Mouse (Mus musculus): ENCODE measurements around the gene Shld2.
"Not testable (repeated sequence)": the region's sequence is repeated elsewhere in the genome, so short reads cannot be mapped to it uniquely, and the experiment has no call there.

The Shld2 gene

DNA sequence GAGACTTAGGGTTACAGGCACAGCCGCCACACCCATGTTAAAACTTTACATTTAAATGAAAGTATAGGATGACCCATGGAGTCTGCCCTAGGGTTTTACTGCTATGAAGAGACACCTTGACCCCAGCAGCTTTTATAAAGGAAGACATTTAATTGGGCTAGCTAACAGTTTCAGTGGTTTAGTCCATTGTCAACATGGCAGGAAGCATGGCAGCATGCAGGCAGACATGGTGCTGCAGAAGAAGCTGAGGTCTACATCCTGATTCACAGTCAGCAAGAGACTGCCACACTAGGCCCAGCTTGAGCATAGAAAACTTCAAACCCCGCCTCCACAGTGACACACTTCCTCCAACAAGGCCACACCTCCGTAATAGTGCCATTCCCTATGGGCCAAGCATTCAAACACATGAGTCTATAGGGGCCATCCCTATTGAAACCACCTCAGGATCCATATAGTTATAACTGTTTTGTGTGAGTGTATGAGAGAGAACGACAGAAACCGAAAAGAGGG, 13.3 kb upstream of the Shld2 start:
- DNase-seq (ENCODE audit: extremely low spot score, low spot score): no peak

DNA sequence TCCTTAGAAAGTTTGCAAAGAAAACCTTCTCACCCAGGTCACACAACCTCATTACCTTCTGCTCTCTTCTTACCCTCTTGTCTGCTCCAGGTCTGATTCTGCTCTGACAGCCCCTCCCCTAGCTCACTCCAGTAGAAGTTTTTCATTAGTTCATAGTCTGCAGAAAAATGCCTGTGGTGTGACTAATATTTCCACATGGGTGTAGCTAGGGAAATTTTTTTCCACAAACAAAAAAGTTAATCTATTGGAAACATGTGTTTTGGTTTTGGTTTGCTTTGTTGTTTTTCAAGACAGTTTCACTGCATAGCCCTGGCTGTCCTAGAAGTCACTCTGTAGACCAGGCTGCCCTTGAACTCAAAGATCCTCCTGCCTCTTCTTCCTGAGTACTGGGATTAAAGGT, 7.8 kb upstream of the Shld2 start:
- DNase-seq (ENCODE audit: extremely low spot score, low spot score): no peak

DNA sequence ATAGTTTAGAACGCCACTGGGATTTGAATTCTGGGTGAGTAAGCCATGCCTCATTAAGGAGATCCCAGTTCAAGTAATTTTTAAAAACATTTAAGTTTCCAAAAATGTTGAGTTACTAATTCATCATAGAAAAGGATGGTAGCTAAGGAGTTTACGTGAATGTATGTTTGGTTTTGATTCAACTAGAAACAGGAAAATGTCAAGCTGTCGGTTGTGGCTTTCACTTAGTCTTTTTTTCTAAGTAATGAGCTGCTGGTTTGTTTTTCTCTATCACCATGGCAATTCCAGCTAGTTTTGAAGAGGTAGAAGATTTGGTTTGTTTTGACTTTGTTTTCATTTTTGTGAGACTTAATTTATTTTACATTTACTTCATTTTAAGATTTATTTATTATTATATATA, 7.1 kb upstream of the Shld2 start:
- no peak for DNase-seq (ENCODE audit: extremely low spot score, low spot score)

DNA sequence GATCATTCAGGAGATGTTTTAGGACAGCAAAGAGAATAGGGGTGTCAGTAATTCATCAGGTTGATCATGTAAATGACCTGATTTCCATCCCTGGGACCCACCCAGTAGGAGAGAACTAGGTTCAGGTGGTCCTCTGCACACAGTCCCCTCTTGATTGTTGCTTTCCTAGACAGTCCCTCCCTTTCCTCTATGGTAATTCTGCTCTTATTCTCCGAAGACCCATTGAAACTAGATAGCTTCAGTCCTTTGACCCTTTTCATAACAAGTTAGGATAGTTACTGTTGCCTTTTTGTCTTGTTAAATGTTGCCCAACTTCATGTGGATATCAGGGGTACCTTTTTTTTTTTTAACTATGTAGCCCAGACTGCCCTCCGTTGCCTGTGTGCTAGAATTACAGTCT, 6.1 kb upstream of the Shld2 start:
- no peak for DNase-seq (ENCODE audit: extremely low spot score, low spot score)

DNA sequence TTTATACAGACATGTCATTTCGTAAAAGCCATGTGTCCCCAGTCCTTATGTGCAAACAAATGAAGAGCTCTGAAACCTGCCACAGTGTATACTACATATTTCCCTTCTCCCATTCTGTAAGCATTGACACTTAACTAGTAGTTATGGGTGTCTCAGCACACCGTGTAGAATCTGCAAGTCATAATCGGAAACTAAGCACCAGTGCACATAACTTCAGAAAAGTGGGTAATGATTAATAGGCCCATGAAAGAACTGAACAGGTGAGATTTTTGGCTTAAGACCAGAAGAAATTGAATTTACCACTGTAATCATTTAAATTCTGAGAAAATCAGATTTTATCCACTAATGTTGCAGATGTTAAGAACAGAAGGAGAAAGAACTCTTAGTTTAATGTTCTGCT, 4.5 kb upstream of the Shld2 start:
- no peak for DNase-seq (ENCODE audit: extremely low spot score, low spot score)

DNA sequence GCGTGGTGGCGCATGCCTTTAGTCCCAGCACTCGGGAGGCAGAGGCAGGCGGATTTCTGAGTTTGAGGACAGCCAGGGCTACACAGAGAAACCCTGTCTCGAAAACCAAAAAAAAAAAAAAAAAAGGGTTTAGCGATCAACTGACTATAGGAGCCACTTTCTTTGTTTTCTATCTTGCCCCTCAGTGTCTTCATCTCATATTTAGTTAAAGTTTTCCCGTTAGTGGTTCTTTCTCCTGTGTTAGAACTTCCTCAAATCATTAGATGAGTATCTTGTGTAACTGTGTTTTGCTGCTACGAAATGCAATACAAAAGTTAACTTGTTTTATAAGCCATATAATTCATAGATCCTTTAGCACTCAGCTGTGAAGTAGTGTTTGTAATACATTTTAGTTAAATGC, 4.1 kb upstream of the Shld2 start:
- not testable (repeated sequence) for DNase-seq (ENCODE audit: extremely low spot score, low spot score)

DNA sequence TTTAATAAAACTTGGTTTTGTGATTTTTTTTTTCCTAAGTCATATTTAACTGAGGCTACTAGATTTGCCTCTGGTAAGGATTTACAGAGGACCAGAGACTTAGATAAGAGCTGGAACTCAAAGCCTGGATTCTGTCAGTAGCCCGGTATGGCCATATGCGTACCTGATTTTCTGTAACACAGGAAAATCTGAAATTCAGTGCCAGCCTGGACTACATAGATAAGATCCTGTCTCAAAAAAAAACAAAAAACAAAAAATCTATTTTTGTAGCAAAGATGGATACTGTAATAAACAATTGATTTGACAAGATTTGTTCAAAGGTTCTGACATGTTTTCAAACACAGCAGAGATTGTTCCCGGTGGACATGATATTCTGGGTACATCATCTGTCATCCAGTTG, 3.3 kb upstream of the Shld2 start:
- DNase-seq (ENCODE audit: extremely low spot score, low spot score): no peak

DNA sequence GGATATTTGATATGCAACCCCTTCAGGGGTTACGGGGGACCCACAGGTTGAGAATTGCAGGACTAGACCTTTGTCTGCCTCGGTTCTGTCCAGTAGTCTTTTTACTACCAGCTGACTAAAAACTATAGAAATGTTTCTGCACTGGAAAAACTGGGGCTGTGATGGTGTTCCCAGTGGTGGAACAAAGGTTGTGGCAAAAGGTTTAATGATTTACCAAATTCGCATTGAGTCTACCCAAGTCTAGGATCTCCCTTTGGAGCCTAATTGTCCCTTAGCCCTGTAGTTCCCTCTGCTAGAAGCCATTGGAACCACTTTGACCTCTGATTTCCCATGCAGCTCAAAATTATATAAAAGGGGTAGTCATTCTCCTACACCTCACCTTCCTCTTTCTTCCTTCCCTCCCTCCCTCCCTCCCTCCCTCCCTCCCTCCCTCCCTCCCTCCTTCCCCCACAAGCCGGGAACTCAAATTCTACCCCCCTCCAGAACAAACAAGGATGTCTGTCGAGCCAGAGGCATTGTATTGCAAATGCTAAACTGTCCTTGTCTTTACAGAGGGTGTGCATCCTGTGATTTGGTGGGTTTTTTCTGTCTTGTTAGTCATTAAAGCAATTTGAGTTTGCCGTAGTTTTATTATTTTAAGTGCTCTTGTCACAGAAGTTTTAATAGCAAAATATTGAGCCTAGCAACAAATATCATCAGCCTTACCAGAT, 2.2 kb upstream of the Shld2 start:
- DNase-seq (ENCODE audit: extremely low spot score, low spot score): peak; percentile 14

DNA sequence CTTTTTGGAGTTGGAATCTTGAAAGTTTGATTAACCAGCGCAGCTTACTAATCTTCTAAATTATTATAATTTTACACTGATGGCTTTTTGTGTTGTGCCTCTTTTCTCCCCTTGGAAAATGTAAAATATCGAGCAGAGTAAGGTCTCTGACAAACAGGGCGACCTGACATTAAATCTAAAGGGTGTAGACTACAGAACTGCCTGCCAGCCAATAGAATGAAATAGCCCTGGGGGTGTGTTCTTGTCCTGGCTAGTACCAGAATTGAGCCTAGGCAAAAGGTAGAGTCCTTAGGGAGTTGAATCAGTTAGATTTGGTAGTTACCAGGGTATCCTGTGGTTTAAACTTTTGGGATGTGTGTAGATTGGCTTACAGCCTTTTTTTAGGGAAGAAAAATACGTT, 1.4 kb upstream of the Shld2 start:
- DNase-seq (ENCODE audit: extremely low spot score, low spot score): peak; percentile 17

DNA sequence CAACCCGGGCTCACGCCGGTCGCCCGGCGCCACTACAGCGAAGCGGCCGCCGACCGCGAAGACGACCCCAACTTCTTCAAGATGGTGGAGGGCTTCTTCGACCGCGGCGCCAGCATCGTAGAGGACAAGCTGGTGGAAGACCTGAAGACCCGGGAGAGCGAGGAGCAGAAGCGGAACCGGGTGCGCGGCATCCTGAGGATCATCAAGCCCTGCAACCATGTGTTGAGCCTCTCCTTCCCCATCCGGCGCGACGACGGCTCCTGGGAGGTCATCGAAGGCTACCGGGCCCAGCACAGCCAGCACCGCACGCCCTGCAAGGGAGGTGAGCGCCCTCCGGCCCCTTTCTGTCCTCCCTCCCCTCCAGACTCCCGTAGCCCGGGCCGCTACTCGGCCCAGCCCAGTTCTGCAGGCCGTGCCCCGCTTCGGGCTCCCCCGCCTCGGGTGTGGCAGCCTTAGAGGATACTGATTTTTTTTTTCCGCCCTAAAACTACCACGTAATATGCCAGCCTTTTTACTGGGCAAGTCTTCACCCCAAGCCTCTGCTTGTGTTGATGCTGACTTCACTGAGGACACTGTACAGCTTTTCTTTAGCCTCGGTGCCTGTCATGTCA, 833 bp upstream of the Shld2 start:
- DNase-seq (ENCODE audit: extremely low spot score, low spot score): peak; percentile 72

DNA sequence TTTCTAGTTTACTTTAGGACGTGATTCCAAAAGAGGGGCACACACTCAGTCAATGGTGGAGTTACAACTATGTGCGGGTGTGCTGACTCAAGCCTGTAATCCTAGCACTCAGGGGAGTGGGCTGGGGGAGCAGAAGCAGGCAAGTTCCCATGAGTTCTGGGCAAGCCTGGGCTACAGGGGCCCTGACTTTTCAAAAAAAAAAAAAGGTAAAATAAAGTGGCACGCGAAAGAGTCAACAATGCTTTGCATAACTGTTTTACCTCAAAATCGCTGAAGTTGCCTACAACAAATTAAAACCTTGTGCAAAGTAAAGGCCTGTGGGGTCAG, 423 bp downstream of the Shld2 start:
- no peak for DNase-seq (ENCODE audit: extremely low spot score, low spot score)

DNA sequence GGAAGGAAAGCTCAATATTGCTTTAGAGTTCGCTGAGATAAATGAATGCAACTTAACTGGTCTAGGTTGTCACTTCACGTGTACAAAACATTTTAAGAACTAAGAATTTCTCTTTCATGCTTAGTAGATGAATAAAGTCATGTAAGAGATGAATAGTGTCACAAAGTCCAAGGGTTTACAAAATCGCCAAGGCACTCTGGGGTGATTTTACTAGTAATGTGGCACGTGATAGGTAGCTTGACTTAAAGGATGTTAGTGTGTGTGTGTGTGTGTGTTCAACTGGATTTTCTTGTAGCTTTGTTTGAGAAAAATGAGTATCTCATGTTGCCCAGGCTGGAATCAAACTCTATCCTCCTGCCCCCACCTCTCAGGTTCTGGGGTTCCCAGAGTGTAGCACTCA, 1.0 kb downstream of the Shld2 start:
- DNase-seq (ENCODE audit: extremely low spot score, low spot score): no peak

DNA sequence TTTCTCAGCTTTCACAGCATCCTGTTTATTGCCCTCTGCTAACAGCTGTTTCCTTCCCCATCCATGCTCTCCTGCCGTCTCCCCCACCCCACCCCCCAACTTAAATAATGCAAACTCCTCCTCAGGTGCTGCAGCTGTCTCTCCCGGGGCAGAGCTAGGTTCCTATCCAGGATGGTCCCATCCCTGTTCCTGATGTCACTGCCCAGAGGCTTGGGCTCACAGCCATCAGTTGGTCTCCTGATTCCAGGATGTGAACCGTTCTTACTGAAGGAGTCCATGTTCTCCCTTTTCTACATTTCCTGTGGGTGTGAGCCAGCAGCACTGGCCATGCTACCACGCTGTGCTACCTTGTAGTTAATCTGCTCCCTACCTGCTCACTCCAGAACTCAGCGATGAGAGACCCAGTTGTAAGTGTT, 7.0 kb downstream of the Shld2 start:
- DNase-seq (ENCODE audit: extremely low spot score, low spot score): no peak

DNA sequence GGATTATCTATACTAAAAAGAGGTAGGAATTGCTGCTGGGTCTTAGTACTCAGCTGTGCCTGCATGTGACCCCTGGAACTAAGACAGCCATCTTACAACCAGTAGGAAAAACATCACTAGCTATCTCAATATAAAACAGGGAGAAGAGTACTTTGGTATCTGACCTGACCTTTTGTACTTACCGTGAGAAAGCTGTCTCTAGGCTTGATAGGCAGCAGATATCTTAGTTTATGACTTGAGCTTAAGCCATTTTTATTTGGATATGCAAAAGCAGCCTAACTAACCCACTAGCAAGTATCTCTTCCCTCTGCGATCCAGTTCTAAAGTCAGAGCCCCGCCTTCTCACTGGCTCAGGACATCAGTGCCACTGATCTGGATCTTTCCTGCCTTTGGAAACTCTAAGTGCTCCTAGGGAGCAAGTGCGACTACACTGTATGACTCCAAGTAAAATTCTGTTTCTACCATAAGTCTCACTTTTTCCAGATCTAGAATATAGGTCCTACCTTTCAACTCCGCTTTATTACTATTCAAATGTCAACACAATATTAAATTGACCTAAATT, 7.5 kb downstream of the Shld2 start:
- DNase-seq (ENCODE audit: extremely low spot score, low spot score): no peak

DNA sequence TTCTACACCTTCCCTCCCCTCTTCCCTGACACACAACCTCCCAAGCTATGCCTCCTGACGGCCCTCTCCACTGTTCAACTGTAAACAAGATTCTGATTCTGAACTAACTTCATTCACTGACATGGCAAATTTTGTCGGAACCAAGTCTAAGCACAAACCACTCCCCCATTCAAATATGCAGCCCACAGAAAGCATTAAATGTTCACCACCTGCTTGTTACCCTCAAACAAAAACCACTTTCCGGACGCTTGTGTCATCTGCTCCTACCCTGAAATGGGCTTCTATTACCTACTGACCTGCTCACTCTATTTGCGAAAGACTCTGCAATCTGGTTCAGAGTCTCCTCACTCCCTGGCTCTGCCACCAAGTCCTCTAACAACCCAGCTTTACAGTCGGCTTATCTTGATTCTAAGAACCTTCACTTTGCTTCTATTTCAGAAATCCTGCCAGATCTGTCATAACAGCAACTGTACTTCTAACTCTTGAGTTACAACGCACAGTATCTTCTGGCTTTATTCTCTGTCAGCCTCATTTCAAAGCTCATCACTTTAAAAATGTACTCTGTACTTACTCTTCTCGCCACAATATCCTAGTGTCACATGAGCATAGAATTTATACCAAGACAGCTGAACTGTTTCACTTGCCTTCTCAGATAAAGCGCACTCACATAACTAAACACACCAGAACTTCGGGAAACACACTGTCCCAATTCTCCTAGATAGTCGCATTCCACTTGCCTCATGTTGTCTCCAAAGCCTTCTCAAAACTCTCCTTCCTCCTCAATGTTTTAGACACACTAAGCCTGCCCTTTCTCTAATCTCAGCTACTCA, 11.2 kb downstream of the Shld2 start:
- no peak for DNase-seq (ENCODE audit: extremely low spot score, low spot score)

DNA sequence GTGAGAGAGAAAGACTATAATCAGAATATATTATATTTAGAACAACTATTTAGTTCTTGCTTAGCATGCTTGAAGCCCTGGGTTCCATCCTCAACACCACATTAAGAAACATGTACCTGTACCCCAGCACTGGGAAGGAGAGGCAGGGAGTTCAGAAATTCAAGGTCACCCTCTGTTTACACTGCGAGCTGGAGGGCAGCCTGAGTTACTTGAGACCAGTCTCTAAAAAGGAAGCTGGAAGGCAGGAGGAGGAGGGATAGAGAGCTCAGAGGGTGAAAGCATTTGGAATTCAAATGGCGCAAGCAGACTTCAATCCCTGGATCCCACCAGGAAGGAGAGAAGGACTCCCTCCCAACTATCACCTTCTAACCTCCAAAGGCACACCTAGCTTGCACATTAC, 12.7 kb downstream of the Shld2 start:
- DNase-seq (ENCODE audit: extremely low spot score, low spot score): no peak

DNA sequence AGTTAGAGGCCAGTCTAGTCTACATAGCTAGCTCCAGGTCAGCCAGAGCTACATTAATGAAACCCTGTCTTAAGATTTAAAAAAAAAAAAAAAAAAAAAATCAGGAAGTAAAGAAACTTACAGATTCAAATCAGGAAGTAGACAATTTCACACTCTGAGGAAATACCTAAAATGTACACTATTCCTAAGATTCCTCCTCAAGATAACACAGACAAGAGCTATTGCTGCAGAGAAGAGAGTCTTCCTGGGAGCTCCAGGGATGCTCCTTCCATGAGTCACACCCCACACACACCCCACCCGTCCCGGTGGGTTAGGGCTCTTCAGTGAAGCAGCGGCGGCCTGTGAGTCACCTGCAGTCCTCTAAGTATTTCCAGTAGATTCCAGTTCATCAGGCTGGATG, 13.3 kb downstream of the Shld2 start:
- no peak for DNase-seq (ENCODE audit: extremely low spot score, low spot score)

DNA sequence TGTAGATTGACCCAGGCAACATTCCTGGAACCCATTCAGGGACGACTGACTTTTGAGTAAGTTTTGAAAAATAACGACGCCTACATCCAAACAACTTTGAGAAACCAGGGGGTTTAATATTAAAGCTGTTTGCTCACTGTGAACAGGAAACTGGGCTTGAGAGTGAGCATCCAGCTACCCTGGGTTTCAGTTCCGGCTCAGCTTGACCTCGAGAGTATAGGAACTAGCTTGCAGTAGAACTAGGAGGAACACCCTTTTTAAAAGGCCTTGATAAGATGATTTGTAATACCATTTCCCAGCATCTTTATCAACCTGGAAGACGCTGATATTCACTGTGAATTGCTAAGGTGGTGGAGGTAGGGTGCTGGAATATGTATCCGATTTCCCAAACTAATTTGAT, 13.9 kb downstream of the Shld2 start:
- DNase-seq (ENCODE audit: extremely low spot score, low spot score): no peak

DNA sequence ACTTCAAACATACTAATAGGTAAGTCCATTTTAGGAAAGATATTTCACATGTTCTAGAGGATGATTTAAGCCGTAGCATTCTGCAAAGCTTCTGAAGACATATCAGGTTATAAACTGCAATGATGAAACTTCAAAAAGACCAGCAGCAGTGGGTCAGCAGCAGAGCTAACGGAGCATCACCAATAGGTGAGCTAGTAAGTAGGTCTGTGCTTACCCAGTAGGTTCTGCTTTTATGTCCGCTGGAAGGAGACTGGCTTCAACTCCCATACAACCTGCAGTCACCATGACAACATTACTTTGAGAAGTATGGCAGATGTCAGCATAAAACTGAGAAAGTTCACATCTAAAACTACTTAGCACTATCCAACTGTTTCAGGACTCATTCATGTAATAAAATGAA, 16.7 kb downstream of the Shld2 start:
- no peak for DNase-seq (ENCODE audit: extremely low spot score, low spot score)

DNA sequence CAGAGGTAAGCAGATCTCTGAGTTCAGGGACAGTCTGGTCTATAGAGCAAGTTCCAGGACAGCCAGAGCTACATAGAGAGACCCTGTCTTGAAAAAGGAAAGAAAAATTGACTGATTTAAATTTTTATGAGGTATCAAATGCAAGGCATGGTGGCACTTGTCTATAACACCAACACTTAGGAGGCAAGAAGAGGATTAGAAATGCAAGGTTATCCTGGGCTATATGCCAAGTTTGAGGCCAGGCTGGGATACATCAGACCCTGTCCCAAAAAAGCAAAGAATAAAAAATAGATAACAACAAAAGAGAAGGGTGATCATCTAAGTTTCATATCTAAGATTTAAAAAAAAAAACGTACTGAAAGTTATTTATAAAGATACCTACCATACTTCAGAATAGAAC, 20.1 kb downstream of the Shld2 start:
- no peak for DNase-seq (ENCODE audit: extremely low spot score, low spot score)

DNA sequence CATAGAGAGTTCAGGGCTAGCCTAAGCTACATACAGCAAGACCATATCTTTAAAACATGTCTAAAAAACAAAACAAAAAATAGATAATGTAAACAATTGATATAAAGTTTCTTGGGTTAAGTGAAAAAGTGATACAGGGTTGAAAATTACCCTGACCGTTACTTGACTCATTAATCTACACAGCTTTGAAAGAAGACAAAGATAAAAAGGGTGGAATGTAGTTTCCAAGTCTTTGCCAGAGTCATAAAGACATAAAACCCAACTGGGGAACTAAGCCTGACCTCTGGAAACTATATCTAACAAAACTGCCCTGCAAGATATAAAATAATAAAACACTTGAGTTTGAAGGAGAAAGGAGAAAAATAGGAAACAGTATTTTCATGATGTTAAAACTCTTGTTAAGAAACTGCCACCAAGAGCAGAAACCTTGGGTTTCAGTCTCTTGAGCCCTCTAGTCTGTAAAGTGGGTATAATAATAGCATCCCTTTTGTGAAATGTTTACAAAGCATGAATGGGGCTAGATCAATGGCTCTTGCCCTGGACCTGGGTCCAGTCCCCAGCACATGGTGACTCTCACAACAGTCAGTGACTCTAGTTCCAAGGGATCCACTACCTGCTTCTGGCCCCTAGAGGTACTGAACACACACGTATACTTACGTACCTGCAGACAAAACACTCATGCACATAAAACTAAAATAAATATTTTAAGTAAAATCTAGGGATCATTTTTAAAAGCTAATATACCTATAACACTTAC, 20.9 kb downstream of the Shld2 start:
- DNase-seq (ENCODE audit: extremely low spot score, low spot score): no peak

DNA sequence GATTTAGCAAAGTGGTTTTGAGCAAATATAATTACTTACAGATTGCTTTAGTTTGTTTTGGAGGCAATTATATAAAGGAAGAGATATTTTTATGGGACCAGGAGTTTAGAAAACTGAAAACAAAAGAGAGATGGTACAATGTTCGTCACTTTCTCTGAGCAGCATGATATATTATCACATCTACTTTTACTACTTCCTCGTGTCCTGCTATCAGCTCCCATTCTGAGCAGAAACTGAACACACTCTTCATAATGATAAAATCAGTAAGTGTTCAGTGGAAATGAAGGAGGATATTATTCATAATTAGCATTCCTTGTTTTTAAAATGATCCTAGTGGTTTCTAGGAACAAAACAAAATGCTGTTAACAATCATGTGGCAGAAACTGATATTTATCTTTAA, 21.9 kb downstream of the Shld2 start:
- DNase-seq (ENCODE audit: extremely low spot score, low spot score): no peak
